Mouse (Mus musculus): ENCODE measurements around the gene Crls1.

- TF ChIP-seq ZKSCAN1 (IDR thresholded peaks at IDR 0.05; ENCODE audit: low read depth, low read length) (no peak), CTCF (IDR thresholded peaks at IDR 0.05 in 2 of 3, conservative IDR thresholded peaks at IDR 0.05 in 1 of 3; ENCODE audit: control insufficient read depth in 1 of 3, insufficient read depth in 1 of 3, low read depth in 2 of 3, low read length in 3 of 3, poor library complexity in 1 of 3, severe bottlenecking in 1 of 3) (no peak), POLR2A (IDR thresholded peaks at IDR 0.05; ENCODE audit: control insufficient read depth in 1 of 2, insufficient read depth in 1 of 2, low read depth in 1 of 2, low read length in 2 of 2, poor library complexity in 1 of 2) (no peak), KAT2A (conservative IDR thresholded peaks at IDR 0.05; ENCODE audit: low read depth, low read length) (no peak), ELF1 (IDR thresholded peaks at IDR 0.05; ENCODE audit: low read depth, low read length) (no peak), ZC3H11A (IDR thresholded peaks at IDR 0.05; ENCODE audit: low read depth, low read length) (no peak), CHD1 (IDR thresholded peaks at IDR 0.05; ENCODE audit: low read depth, low read length) (no peak), EP300 (IDR thresholded peaks at IDR 0.05; ENCODE audit: low read depth in 1 of 2, low read length in 2 of 2) (no peak)
Observed at GRCm38 (mm10) chr2:132901636-132902035, 55.2 kb downstream of the Crls1 start.

Data from MEL (cell line).